Mouse (Mus musculus): ENCODE measurements at regions not wholly inside any gene's neighbourhood (a gene's known extent, or its start where the extent isn't known, plus 50 kb on each side); places are given as distances from the start of the nearest gene placed in this dataset.
"Not testable (repeated sequence)": the region's sequence is repeated elsewhere in the genome, so short reads cannot be mapped to it uniquely, and the experiment has no call there.

- not testable (repeated sequence) for DNase-seq (ENCODE audit: low read depth, low spot score)
Measured at GRCm38 (mm10) chr16:77717766-77718165, 115.9 kb upstream of the Gm11146 start.

- DNase-seq (ENCODE audit: low read depth, low spot score): no peak
Measured at GRCm38 (mm10) chr16:77704726-77705125, 102.8 kb upstream of the Gm11146 start.

DNA sequence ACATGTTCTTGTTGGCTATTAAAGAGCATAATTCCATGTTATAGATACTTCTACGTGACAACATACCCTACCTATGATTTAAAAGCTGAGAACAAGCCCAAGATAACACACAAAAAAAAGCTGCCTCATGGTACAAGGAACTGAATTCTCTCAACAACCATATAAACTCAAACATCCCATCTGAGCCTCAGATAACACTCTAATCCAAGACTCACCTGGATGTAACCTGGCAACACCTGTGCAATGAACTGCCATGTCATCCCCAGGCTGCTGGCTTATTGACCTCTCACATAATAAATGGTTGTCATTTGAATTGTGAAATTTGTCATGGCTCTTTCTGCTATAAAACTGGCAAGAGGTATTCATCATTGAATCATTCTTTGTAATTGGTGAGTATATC is 93.5 kb upstream of the Gm11146 start:
- DNase-seq (ENCODE audit: low read depth, low spot score): no peak

DNA sequence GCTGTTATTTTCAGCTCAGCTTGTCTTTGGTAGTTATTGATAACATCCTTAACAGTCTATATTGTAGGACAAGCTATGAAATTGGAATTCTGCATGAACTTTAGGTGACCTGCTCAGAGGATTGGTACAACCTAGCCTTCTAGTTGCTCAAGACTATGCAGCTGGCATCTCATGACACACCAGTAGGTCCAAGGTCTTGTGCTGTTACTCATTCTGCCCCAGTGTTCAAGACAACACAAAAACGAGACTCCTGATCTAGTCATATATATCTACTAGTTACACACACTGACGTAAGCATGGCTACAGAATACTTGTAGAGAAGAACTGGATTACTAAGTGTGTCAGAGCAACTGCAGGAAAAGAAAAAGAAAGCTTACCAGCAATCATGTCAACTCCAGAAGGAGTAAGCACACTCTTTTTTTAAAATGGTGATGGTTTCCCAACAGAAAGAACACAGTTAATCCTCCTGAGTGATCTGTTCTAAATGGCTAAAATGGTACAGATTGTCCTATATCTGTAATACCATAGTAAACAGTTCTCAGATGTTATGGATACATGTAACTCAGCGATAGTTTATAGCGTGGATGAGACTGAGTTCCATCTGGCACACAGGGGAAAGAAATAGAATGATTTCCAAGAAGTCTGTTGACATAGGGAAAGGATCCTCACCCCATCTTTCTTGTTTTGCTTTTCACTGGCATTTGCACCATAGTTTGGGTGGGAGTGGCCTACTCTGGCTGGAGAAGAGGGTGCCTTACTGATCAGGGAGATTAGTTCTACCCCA is 85.4 kb upstream of the Gm11146 start:
- DNase-seq (ENCODE audit: low read depth, low spot score): no peak

GRCm38 (mm10) chr16:77685651-77686190 is 83.8 kb upstream of the Gm11146 start:
- no peak for DNase-seq (ENCODE audit: low read depth, low spot score)

GRCm38 (mm10) chr16:77684521-77684920 is 82.6 kb upstream of the Gm11146 start:
- no peak for DNase-seq (ENCODE audit: low read depth, low spot score)

DNA sequence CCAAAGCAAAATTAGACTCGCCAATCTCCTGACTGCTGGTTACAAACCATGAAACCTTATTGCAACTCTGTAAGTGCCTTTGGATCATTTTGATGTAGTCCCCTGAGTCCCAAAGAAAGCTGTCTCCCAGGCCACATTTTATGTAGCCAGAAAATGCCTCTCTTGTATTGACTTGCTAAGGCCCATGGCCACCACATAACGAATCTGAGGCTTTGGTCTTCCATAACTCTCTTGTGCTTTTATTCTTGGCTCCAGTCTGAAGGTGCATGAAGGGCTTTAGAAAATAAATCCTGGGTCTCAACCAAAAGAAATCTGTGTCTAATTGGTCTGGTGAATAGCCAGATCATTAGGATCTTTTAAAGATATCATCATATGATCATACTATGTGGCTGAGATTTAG is 77.3 kb upstream of the Gm11146 start:
- DNase-seq (ENCODE audit: low read depth, low spot score): no peak

GRCm38 (mm10) chr16:77676805-77677204 is 74.9 kb upstream of the Gm11146 start:
- DNase-seq (ENCODE audit: low read depth, low spot score): no peak

DNA sequence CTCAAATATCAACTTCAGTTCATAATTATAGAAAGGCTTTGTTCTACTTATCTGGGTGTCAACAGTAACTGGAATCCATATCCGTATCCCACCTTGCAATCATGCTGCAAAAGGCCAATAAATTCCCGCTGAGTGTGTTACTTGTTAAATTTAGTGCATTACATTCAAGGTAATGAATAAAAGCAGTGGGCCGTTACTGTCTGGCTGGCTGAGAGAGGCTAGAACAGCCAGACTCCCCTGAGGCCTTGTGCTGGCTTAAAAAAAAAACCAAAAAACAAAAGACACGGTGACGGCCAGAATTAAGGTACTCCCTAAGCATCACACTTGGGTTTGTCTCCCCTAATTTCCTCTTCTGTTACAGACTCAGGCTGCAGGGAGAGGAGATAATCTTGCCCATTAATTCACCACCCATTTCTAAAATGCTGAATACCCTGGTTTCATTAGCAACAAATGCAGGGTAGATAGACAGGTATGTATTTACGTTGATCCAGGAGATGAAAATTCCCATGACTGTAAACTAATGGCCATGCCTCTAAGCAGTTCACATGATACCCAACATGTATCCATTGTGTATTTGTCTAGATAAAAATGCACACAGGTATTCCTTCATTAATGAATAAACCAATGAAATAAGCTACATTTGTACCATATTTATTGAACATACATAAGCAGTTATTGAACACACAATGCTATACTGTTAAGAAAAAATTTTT is 74.1 kb upstream of the Gm11146 start:
- peak; percentile 26 for DNase-seq (ENCODE audit: low read depth, low spot score)

DNA sequence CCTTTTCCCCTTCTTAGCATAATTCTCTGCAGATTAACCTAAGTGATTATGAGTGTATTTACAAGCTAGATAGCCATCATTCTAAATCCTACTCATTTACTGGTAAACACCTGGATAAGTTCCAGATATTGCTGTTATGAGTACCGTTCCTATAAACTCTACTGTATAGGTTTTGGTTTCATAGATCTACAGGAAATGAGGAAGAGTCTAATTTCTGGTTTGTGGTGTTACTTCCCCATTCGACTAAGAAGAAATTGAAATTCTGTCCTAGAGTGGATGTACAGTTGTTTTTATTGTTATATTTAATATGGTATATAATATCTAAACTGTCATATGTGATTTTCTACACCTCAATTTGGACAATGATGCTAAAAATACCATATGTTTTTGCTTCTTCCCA is 69.4 kb upstream of the Gm11146 start:
- no peak for DNase-seq (ENCODE audit: low read depth, low spot score)

GRCm38 (mm10) chr16:77665781-77666180 is 63.9 kb upstream of the Gm11146 start:
- DNase-seq (ENCODE audit: low read depth, low spot score): no peak

DNA sequence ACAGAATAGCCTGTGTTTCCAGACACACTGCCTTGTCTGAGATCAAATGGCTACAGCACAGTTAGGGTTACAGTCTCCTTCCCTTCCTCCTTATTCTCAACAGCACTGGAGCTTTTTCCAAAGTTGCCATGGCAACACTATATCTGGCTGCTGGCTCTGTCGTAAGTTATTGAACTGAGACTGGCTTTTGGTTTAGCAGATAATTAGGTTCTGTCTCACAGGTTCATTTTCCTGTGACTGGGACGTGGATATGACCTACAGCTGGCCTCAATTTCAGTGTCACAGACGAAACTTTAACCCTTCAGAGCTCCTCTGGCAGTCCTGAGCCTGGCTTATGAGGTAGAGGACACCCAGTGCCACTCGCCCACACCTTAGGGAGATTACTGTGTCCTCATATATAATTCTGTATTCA is 60.2 kb upstream of the Gm11146 start:
- DNase-seq (ENCODE audit: low read depth, low spot score): peak; percentile 69

DNA sequence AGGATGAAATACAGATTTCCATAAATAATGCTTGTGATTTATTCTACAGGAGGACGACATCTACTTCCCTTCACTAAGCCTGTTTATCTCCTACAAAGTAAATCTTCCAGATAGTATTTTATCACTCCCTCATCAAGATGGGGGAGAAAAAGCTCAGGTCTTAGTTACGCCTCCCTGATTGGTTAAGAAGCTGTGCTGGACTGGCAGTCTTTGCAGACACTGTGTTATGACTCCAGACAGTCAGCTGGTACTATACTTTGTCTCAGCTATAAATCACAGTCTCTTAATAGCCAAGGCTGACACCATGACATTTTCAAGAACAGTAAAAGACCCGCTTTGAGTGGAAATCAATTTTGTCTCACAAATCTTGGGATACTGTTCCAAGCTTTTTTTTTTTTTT is 51.4 kb upstream of the Gm11146 start:
- DNase-seq (ENCODE audit: low read depth, low spot score): peak; percentile 80

All from mesoderm, embryonic 11.5 days (tissue).